Mouse (Mus musculus) cerebellum, adult 2 months (tissue): ENCODE results near the gene Sf3b4.

Experiments
- CTCF ChIP-seq: fragments of 200-500 bp; IDR thresholded peaks from 2 replicates; pipeline ENCODE4 v1.5.1; 2011; ENCODE audit warnings: low read depth, mild to moderate bottlenecking, control low read depth, low read length, moderate library complexity, borderline replicate concordance; ENCODE audit not compliant: insufficient read depth
- POLR2A ChIP-seq: fragments of 200-500 bp; IDR thresholded peaks from 2 replicates; pipeline ENCODE4 v1.6.1; 2011; ENCODE audit warnings: low read length, control low read depth, borderline replicate concordance; ENCODE audit not compliant: insufficient read depth

DNA sequence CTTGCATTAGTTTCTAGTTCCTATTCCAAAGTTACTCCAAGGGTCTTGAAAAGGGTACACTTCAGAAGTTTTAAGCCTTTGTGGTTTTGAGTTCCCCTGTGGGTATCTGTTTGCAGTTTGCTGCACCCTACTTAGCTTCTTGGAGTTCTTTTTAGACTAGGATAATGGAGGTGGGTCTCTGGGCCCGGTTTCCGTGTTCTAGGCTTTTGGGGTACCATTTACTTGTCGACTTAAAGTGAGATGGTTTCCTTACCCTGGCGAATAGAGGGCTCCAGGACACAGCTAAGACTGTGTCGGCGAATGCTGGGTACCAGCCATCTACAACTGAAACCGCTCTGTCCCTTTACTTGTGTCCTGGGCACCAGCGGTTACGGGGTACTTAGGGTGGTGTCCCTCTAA lies 49.5 kb downstream of the Sf3b4 start:
- no peak for TF ChIP-seq CTCF
- no peak for TF ChIP-seq POLR2A
